9 mouse cellular contexts compared by ENCODE assay signal in the genomic region with DNA sequence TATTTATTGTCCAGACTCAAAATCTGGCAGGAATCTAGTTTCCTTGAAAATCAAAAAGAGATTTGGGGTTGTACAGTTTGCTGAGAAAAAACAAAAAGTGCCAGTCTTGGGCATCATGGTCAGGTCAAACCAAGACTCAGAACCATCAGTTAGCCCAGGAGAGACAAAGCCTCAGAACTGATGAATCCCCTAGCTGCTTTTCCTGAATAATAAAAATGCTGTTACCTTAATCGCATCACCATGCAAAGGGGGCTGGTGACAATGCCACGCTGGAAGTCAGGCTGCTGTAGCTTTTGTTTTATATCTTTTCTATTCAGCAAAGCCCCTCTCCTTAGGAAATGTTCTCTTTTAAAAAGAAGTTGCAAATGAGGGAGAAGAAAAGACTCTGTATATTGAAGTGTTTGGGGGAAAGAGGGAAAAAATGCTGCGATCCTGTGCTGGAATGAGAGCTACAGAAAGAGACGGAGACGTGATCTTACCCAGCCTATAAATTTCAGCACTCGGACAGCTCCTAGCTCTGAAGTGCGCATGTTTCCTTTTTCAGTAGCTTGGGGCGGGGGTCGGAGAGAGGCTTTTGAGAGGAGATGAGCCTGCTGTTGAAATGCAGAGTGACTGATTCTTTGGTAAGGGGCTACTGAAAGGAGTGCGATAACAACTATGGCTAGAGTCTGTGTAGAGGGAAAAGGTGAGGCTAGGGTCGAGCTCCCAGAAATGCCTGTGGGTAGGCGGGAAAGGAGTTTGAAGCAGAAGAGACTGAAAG. TPM values are rescaled to one million over a fixed set of nuclear protein-coding genes. Genes with fewer than 3 reads are reported as not detected.
DNase-seq lines count a peak whose midpoint lies in the region; ATAC-seq lines count a peak whose summit lies in the region.
"Had no signal": no experiment of that assay in that cellular context is flagged by ENCODE, and none has a peak within 500 bp of the region (broad histone marks: within the 10 kb centered on the region; RNA-seq: fewer than 3 reads in every experiment).

A gene (minus strand): TSS at position 455 of the 760 bp plus-strand sequence.

- H3K27ac ChIP-seq in neural tube, embryonic 14.5 days (ENCODE audit: low read depth, low read length) = peak within 1 kb of the TSS; percentile 64

- peak within 1 kb of the TSS; percentile 56 for H3K4me2 ChIP-seq in neural tube, embryonic 14.5 days (ENCODE audit: low read depth, low read length)

- H3K27me3 ChIP-seq in neural tube, embryonic 14.5 days (ENCODE audit: control insufficient read depth, insufficient read depth, low read length) = no peaks in the 10 kb centered on the region

- H3K4me3 ChIP-seq in neural tube, embryonic 14.5 days (ENCODE audit: low read depth, low read length) = peak within 1 kb of the TSS; percentile 31

- no peak for DNase-seq in cerebellum, adult 9-10 months
- peak; percentile 7 to 10 for DNase-seq in right cerebral cortex, adult 2 months (ENCODE audit: low spot score in 2 of 2)
- DNase-seq in right cerebral cortex, adult 18-20 months = no peak
- DNase-seq in frontal cortex, postnatal 10 days (ENCODE audit: low spot score in 2 of 2) = peak; percentile 2 to 10
- no peak for DNase-seq in left cerebral cortex, postnatal 36 days (ENCODE audit: low spot score in 2 of 2)
- DNase-seq in gastrocnemius, postnatal 25 days = no peak

- no peaks in the 10 kb centered on the region for H3K36me3 ChIP-seq in neural tube, embryonic 14.5 days (ENCODE audit: control insufficient read depth, insufficient read depth, low read length)

- ATAC-seq in cerebellum, adult (ENCODE audit: insufficient number of reproducible peaks, low FRiP score, low TSS enrichment) = peak; percentile 45; the same call in 1 of the 2 replicates
- ATAC-seq in neural tube, embryonic 14.5 days (ENCODE audit: low read depth) = peak; percentile 85

- no peaks in the 10 kb centered on the region for H3K4me1 ChIP-seq in neural tube, embryonic 14.5 days (ENCODE audit: control insufficient read depth, insufficient read depth, low read length)

- H3K9ac ChIP-seq in neural tube, embryonic 14.5 days (replicated peaks; ENCODE audit: low read depth, low read length) = peak within 1 kb of the TSS; percentile 47; the same call in 1 of the 2 replicates

- intact Hi-C loops in left cerebral cortex, postnatal 36 days (cut with DNase I) = loop anchor here (1.0 to 10.0 kb wide), 3 partner anchors 132 to 818 kb away; no protein-coding TSS in a partner anchor

- no peaks in the 10 kb centered on the region for H3K9me3 ChIP-seq in neural tube, embryonic 14.5 days (ENCODE audit: control insufficient read depth, low read length)

- WGBS in neural tube, embryonic 14.5 days = 10% methylated on average over 12 of the region's 12 CpGs

RNA-seq across cellular contexts. Expression of the gene that starts here (rescaled TPM):
- 10 to 100 TPM; 11.6 to 14.5 TPM for total RNA-seq in left cerebral cortex, postnatal 36 days (2021)
- polyA plus RNA-seq in neural tube, embryonic 14.5 days (2014; fragmentation: Nextera tagmentation; extraction: Ambion mirVana) = 14.4 and 23.0 TPM in 2 replicates
- total RNA-seq in gastrocnemius, postnatal 25 days (2021) = not detected
- total RNA-seq: hematopoietic stem cell, adult 5-6 weeks had no signal

Comparison
In these comparisons a context has a peak if more than half of its experiments do, and no peak if none do; other contexts are left out.
1. RNA of the gene that starts here (total RNA-seq): 11.6 to 14.5 TPM in left cerebral cortex, postnatal 36 days; not detected in gastrocnemius, postnatal 25 days; every median in the first group is over 10 times any median in the second.
2. DNase-seq: peak in right cerebral cortex, adult 2 months (2 of 2) and frontal cortex, postnatal 10 days (2 of 2); none in cerebellum, adult 9-10 months (single experiment), right cerebral cortex, adult 18-20 months (single experiment), left cerebral cortex, postnatal 36 days (0 of 2) and gastrocnemius, postnatal 25 days (single experiment).